In genomic region chr2:6696326-6696725, GRCm38 (mm10) we compare ENCODE assay signal across 11 mouse cellular contexts.
"Had no signal": no experiment of that assay in that cellular context is flagged by ENCODE, and none has a peak within 500 bp of the region (broad histone marks: within the 10 kb centered on the region; RNA-seq: fewer than 3 reads in every experiment).

No protein-coding gene starts in this region.

- H3K9ac ChIP-seq: limb, embryonic 13.5 days; liver, embryonic 14.5 days; midbrain, embryonic 12.5 days; neural tube, embryonic 13.5 days had no signal

- DNase-seq: kidney, adult 9 months; kidney, postnatal 14 days; left cerebral cortex, postnatal 4 days; lung, adult 18-20 months; right cerebral cortex, adult 18-20 months; right cerebral cortex, postnatal 25 days had no signal

- H3K4me2 ChIP-seq: limb, embryonic 13.5 days; midbrain, embryonic 12.5 days; neural tube, embryonic 13.5 days had no signal

- H3K27me3 ChIP-seq: limb, embryonic 13.5 days; midbrain, embryonic 12.5 days; neural tube, embryonic 13.5 days had no signal

- H3K9me3 ChIP-seq: limb, embryonic 13.5 days; midbrain, embryonic 12.5 days; neural tube, embryonic 13.5 days had no signal

- H3K27ac ChIP-seq: limb, embryonic 13.5 days; liver, embryonic 14.5 days; midbrain, embryonic 12.5 days; neural tube, embryonic 13.5 days; stomach, postnatal 0 days had no signal

- H3K36me3 ChIP-seq: limb, embryonic 13.5 days; midbrain, embryonic 12.5 days; neural tube, embryonic 13.5 days had no signal

- H3K4me3 ChIP-seq: limb, embryonic 13.5 days; midbrain, embryonic 12.5 days; neural tube, embryonic 13.5 days had no signal

- H3K4me1 ChIP-seq: limb, embryonic 13.5 days; midbrain, embryonic 12.5 days had no signal
